ENCODE assay signal across 19 mouse cellular contexts in genomic region chr11:3269241-3269640, GRCm38 (mm10).
"Had no signal": no experiment of that assay in that cellular context is flagged by ENCODE, and none has a peak within 500 bp of the region (broad histone marks: within the 10 kb centered on the region; RNA-seq: fewer than 3 reads in every experiment).

No protein-coding gene starts in this region.

- H3K4me3 ChIP-seq: lung, embryonic 15.5 days; midbrain, embryonic 10.5 days; myocyte; neural tube, embryonic 13.5 days; neural tube, embryonic 15.5 days had no signal

- H3K27ac ChIP-seq: liver, embryonic 14.5 days; lung, embryonic 15.5 days; midbrain, embryonic 10.5 days; neural tube, embryonic 13.5 days; neural tube, embryonic 15.5 days had no signal

- H3K9me3 ChIP-seq: lung, embryonic 15.5 days; midbrain, embryonic 10.5 days; neural tube, embryonic 13.5 days; neural tube, embryonic 15.5 days had no signal

- DNase-seq: lung, adult 2 months; lung, postnatal 10 days; lung, postnatal 4 days; midbrain, embryonic 14.5 days; retina, postnatal 1 day; right cerebral cortex, adult 18-20 months; right cerebral cortex, postnatal 25 days; right cerebral cortex, postnatal 4 days; spleen, adult 18-20 months; thymus, adult 18-20 months; thymus, postnatal 14 days; thymus, postnatal 4 days had no signal

- H3K36me3 ChIP-seq: neural tube, embryonic 15.5 days had no signal

- H3K9ac ChIP-seq: liver, embryonic 14.5 days; lung, embryonic 15.5 days; neural tube, embryonic 13.5 days; neural tube, embryonic 15.5 days had no signal

- H3K27me3 ChIP-seq: lung, embryonic 15.5 days; neural tube, embryonic 13.5 days; neural tube, embryonic 15.5 days had no signal

- ATAC-seq: midbrain, embryonic 16.5 days had no signal

- H3K4me2 ChIP-seq: lung, embryonic 15.5 days; neural tube, embryonic 13.5 days; neural tube, embryonic 15.5 days had no signal
